Mouse (Mus musculus) Muller cell, postnatal 12 days (primary cell): ENCODE measurements around the gene Gtf2f1.

Source experiments
- DNase-seq: peaks from one replicate; pipeline ENCODE4 v3.0.0-alpha.2; 2015; ENCODE audit errors: inconsistent ontology term

The Gtf2f1 gene

DNA sequence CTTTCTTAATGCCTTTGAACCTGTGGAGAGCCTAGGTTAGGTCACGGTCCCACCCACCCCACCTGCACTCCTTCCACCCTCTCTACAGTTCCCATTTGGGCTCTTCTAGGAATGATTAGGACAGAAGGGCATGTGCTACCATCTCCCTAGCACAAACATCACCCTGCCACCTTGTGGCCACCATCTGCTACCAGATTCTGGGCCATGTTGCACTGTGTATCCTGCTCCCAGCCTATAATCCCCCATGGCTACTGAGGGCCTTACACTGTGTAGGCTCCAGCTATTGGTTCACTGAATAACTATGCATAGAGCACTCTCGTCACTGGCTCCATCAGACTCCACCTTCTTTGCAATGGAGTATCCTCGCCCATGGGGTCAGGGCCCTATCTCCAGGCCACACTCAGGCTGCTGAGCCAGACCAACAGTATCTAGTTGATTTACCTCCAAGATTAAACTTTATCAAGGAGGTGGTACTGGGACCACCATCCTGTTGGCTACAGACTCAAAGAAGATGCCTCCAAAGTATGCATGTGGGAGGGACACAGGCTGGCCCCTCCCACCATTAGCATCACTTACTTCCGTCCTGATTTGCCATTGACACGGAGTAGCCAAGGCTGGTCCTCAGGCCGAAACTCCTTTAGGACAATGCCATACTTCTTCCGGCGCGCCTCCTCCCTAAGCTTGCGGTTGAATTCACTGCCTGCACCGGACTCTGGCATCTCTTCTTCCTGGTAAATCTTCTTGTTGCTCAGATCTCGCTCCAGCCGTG lies 3.8 kb downstream of the Gtf2f1 start:
- DNase-seq: no peak

DNA sequence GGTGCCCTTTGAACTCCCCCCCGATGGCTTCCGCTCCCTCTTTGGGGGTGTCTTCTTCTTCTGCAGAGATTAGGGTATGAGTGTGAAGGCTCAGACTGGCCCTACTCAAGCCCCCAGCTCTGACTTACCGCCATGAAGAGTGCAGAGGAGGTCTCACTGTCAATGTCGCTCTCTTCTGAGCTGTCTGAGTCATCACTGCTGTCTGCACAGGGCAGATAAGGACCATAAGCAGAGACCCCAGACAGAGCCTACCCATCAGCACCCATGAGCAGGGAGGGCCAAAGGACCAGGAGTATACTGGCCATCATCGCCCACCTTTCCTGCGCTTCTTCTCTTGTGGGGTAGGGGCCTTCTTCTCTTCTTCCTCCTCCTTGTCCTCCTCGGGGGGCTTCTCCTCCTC lies 7.1 kb downstream of the Gtf2f1 start:
- no peak for DNase-seq

- DNase-seq: no peak
These were observed 9.9 kb downstream of the Gtf2f1 start for GRCm38 (mm10) chr17:57001228-57001627.

GRCm38 (mm10) chr17:56999968-57000609 lies 11.0 kb downstream of the Gtf2f1 start, which contains the start of gene Pspn:
Gene Pspn, minus strand, starts transcription at chr17:57000018.
- DNase-seq: no peak

- no peak for DNase-seq
These were observed 11.7 kb downstream of the Gtf2f1 start for GRCm38 (mm10) chr17:56999414-56999813.

- DNase-seq: peak; percentile 96
These were observed 13.9 kb downstream of the Gtf2f1 start, which contains the start of gene Alkbh7 for GRCm38 (mm10) chr17:56997029-56997667. Gene Alkbh7, plus strand, starts transcription at chr17:56997339.

GRCm38 (mm10) chr17:56996506-56996905 lies 14.6 kb downstream of the Gtf2f1 start:
- DNase-seq: no peak

DNA sequence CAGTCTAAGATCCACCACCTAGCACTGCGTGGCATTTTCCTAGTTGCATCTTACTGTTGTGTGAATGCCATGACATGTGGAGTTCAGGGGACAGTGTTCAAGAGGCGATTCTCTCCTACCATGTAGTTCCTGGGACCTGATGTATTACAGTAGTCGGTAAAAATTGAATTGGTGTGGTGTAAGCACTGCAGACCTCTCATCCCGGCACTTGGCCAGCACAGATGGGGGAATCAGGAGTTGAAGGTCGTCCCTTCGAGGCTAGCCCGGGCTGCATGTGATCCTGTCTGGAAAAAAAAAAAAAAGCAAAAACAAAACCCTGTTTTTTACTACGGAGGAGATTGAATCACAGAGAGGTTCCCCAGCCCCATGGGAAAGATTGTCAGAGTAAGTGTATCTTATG lies 16.0 kb downstream of the Gtf2f1 start:
- no peak for DNase-seq

GRCm38 (mm10) chr17:56990966-56991365 lies 20.1 kb downstream of the Gtf2f1 start:
- no peak for DNase-seq

GRCm38 (mm10) chr17:56990115-56990746 lies 20.9 kb downstream of the Gtf2f1 start, which contains the start of gene Clpp:
Gene Clpp, plus strand, starts transcription at chr17:56990305.
- peak; percentile 95 for DNase-seq

DNA sequence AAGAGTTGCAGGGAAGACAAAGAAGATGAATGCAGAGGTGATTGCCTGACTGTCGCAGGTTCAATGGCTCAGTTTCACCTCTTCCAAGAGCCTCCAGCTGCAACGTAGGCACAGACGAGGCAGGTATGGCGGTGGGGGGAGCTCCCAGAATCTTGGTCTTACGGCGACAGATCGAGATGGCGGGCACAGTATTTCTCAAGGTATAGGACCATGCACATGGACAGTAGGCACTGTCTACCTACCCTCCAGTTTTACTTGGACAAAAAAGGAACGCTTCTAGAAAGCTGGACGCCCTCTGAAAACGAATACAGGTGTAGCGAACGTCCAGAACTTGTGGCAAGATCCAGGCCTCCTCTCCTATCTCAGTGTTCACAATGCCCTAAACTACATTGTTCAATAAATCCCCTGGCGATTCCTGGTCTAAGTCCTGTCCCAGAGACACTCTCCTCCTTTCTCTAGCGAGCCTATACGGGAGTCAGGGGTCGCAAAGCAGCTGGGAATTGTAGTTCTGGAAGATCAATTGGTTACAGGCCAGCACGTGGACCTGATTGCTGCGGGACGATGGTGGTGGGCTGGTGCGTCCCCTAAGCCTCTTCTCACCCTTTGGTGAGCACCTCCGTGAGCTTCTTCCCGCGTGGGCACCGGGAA lies 21.5 kb downstream of the Gtf2f1 start:
- no peak for DNase-seq

GRCm38 (mm10) chr17:56988921-56989430 lies 22.1 kb downstream of the Gtf2f1 start:
- DNase-seq: no peak

GRCm38 (mm10) chr17:56988441-56988840 lies 22.6 kb downstream of the Gtf2f1 start:
- DNase-seq: no peak

DNA sequence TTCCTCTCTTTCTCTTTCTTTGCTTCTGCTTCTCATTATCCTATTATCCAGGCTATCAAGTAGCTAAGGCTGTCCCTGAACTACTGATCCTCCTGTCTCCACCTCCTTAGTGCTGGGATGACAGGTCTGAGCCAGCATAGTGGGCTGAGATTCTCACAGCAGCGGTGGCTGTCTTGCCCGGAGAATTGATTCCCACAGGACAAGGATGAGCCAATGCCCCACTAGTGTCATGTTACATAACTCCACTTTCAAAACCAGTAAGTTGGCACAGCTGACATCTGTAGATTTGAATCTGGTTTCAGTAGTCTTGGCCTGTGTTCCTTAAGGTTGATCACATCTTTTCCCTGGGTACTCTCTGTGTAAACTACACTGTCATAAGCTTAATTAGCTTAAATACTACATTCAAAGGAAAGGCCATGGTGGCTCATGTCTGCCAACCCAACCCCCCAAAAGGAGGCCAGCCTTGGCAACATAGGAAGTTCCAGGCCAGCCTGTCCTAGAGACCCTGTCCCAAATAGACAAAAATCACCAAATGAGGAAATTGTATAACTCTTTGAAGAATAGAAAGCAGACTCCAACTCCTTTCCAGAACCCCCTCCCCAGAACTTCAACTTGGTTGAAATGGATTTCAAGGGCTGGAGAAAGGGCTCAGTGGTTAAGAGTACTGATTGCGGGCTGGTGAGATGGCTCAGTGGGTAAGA lies 24.8 kb downstream of the Gtf2f1 start:
- DNase-seq: no peak

DNA sequence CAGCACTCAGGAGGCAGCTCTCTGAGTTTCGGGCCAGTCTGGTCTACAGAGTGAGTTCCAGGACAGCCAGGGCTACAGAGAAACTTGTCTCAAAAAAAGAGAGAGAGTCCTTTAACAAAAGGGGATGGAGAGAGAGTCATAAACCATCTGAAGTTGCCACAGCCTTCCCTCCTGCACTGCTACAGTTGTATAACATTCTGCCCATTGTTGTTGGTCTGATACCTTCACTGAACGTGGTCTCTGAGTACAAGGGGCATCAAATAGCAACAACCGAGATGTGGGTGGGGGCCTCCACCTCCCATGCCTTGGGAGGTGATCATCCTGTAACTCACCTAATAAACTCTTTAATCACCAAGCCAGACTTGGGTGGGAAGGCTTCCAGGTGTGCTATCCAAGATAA lies 25.4 kb downstream of the Gtf2f1 start:
- no peak for DNase-seq

DNA sequence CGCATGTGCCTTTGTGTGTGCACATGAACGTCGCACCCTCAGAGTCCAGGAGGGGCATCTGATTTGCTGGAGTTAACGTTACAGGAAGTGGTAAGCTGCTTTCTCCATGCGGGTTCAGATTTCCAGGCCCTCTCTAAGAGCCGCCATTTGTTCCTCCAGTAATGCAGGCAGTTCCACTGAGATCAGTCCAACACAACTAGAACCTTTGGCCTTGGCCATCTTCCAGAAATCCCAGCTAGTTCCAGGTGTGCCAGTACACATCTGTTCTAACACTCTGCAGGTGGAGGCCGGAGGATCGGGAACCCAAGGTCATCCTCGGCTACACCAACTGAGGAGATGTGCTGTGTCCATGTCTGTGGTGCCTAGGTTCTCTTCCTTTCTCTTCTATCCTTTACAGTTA lies 26.2 kb downstream of the Gtf2f1 start:
- DNase-seq: no peak

GRCm38 (mm10) chr17:56982013-56982412 lies 29.1 kb downstream of the Gtf2f1 start, which contains the start of gene Acer1:
Gene Acer1, minus strand, starts transcription at chr17:56982126.
- DNase-seq: no peak

GRCm38 (mm10) chr17:56981049-56981448 lies 30.0 kb downstream of the Gtf2f1 start:
- no peak for DNase-seq

DNA sequence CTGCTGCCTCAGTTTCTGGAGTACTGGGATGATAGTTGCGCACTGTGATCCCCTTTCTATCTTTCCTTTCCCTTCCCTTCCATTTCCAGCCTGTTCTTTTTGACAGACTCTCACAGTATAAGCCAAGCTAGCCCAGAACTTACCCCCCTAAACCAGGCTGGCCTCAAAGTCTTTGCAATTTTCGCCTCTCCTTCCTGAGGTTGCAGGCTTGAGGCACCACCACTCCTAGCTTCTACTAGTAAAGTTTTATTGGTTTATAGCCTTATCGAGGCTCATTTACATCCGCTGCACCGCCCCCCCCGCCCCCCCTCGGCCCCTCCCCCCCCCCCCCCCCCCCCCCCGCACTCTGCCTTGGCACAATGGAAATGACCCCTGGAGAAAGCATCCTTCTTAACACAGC lies 31.6 kb downstream of the Gtf2f1 start:
- no peak for DNase-seq

- DNase-seq: no peak
These were observed 34.3 kb downstream of the Gtf2f1 start for GRCm38 (mm10) chr17:56976531-56977390.
